Mouse (Mus musculus) heart, embryonic 15.5 days (tissue): Measurements from ENCODE around the gene Atg4a-ps. TPM values are rescaled to one million over a fixed set of nuclear protein-coding genes. Genes with fewer than 3 reads are reported as not detected.

Experiments
- ATAC-seq: fragments of 200-750 bp; cut with Nextera tagmentation; replicated peaks from 2 replicates; pipeline ENCODE4 v1.8.0; 2017; ENCODE audit warnings: low read depth, moderate TSS enrichment; ENCODE audit not compliant: insufficient number of reproducible peaks, insufficient read depth, low FRiP score
- H3K27ac ChIP-seq: fragments of 300-500 bp; sonication (generic); 2 replicates; pipeline ENCODE4 v1.5.1; 2015; ENCODE audit warnings: mild to moderate bottlenecking, inconsistent platforms
- H3K27me3 ChIP-seq: fragments of 300-500 bp; sonication (generic); 2 replicates; pipeline ENCODE4 v1.6.1; 2015; ENCODE audit warnings: inconsistent platforms
- H3K36me3 ChIP-seq: fragments of 300-500 bp; sonication (generic); 2 replicates; pipeline ENCODE4 v1.6.1; 2015; ENCODE audit warnings: mild to moderate bottlenecking, inconsistent platforms
- H3K4me1 ChIP-seq: fragments of 300-500 bp; sonication (generic); replicated peaks from 2 replicates; pipeline ENCODE4 v1.6.1; 2015; ENCODE audit warnings: inconsistent platforms
- H3K4me2 ChIP-seq: fragments of 300-500 bp; sonication (generic); 2 replicates; pipeline ENCODE4 v1.6.1; 2015; ENCODE audit warnings: inconsistent platforms, mild to moderate bottlenecking, moderate library complexity
- H3K4me3 ChIP-seq: fragments of 300-500 bp; sonication (generic); 2 replicates; pipeline ENCODE4 v1.5.1; 2015; ENCODE audit warnings: mild to moderate bottlenecking, inconsistent platforms
- H3K9ac ChIP-seq: fragments of 300-500 bp; sonication (generic); 2 replicates; pipeline ENCODE4 v1.6.1; 2015; ENCODE audit warnings: mild to moderate bottlenecking, inconsistent platforms
- H3K9me3 ChIP-seq: fragments of 300-500 bp; sonication (generic); replicated peaks from 2 replicates; pipeline ENCODE4 v1.6.1; 2016; ENCODE audit warnings: inconsistent platforms
- WGBS: fragments of 180-500 bp; shearing (Covaris S2); methylation state at CpG from one replicate; pipeline ENCODE4 v1.1.7; 2015; ENCODE audit warnings: mixed read lengths; 5-methylcytosine and 5-hydroxymethylcytosine counted together
- polyA plus RNA-seq: library from polyadenylated mRNA; unstranded; fragments of >200 nt; fragmentation: Nextera tagmentation; extraction: Ambion mirVana; gene quantifications from 2 replicates; pipeline ENCODE4 v1.2.1, GENCODE M21; 2015

Atg4a-ps gene
- polyA plus RNA-seq, 1 experiment from 2014 or later: 0.10 TPM

DNA sequence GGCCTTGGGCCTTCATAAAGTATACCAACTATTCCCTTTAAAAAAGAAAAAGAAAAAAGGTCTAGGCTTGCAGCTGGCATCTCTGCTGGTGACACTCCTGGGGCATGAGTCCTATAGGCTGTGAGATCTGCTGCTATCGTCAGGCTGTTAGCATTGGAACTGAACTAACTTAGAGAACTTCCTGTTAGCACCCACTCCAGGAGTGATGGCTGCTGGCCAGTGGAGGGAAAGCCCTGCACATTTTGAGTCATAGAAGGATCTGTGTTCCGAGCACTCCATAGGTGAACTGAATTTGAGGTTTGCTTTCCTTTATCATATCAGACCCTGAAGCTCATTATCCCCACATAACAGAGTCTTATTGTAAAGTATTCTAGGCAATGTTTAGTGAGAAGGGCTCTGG is 14.1 kb upstream of the Atg4a-ps start:
- no peak for ATAC-seq
- H3K9ac ChIP-seq: no peak overlapping the region
- H3K4me1 ChIP-seq: peaks cover 12% of the 10 kb centered on the region
- 16% methylated on average over 2 of the region's 2 CpGs for WGBS
- H3K27me3 ChIP-seq: no peaks in the 10 kb centered on the region
- H3K27ac ChIP-seq: no peak overlapping the region
- no peak overlapping the region for H3K4me3 ChIP-seq
- H3K9me3 ChIP-seq: no peaks in the 10 kb centered on the region
- H3K36me3 ChIP-seq: no peaks in the 10 kb centered on the region
- H3K4me2 ChIP-seq: no peak overlapping the region

DNA sequence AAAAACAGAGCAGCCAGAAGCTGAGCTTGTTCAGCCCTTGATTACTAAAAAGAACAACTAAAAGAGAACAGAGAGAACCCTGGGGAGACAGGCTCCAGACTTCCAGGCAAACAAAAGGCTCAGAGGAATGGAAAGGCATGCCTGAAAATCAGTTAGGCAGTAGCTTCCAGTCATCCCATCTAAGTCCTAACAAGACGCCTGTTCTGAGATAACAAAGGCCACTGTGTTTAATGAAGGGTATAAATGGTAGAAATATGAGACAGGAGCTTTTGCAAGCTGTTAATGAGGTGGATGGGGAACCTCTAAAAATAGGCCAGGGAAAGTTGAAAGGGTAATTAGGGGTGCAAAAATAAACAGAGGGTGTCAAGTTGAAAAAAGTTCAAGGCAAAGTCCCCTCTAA is 4.5 kb upstream of the Atg4a-ps start:
- WGBS: 24% methylated on average over 1 of the region's 1 CpGs

DNA sequence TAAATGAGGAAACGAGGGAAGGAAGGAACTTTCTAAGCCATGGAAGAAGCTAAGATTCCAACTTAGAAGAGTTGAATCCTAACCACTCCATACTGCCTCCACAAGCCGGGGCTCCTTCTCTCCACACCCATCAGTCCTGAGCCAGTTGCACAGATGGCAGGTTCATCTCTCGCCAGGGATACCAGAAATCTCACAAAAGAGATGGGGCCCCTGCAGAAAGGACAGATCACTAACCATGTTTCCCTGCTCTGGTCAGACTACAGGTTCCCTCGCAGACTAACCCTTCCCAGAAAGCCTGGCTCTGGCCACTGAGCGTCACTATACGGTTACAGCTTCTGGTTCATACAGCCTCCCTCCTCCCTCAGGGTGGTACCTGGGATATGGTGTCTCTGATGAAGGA is 3.8 kb upstream of the Atg4a-ps start:
- no peak overlapping the region for H3K9ac ChIP-seq
- H3K4me2 ChIP-seq: no peak overlapping the region
- 89% methylated on average over 6 of the region's 6 CpGs for WGBS
- no peak overlapping the region for H3K4me3 ChIP-seq
- no peaks in the 10 kb centered on the region for H3K9me3 ChIP-seq
- H3K27ac ChIP-seq: no peak overlapping the region
- ATAC-seq: no peak
- H3K27me3 ChIP-seq: no peaks in the 10 kb centered on the region
- H3K36me3 ChIP-seq: no peaks in the 10 kb centered on the region
- H3K4me1 ChIP-seq: no peaks in the 10 kb centered on the region

More for the DNA sequence above, 4.5 kb upstream of the Atg4a-ps start:
- Histone ChIP-seq H3K27me3 (no peaks in the 10 kb centered on the region), H3K36me3 (no peaks in the 10 kb centered on the region), H3K9ac (no peak overlapping the region), H3K4me1 (no peaks in the 10 kb centered on the region), H3K4me3 (no peak overlapping the region), H3K4me2 (no peak overlapping the region), H3K9me3 (no peaks in the 10 kb centered on the region), H3K27ac (no peak overlapping the region)
- ATAC-seq: no peak

DNA sequence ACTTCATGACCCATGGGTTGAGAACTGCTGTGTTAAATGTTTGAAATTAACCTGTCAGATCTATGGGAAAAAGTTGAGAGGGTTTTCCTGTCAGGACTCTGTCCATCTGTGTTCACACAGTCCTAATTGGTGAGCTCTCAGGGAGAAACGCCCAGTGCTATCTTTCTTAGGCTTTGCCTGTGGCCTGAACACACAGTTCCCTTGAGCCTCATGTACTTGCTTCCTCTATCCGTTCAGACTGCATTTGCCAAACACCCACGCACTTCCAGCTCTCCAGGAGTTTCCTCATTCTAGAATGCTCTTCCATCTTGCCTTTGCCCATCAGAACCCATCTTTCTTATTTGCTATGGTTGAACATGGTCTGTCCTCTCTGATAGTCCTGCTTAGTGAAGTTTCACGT is 2.6 kb upstream of the Atg4a-ps start:
- WGBS: 64% methylated on average over 4 of the region's 4 CpGs
- no peak for ATAC-seq
- Histone ChIP-seq H3K27me3 (no peaks in the 10 kb centered on the region), H3K4me1 (no peaks in the 10 kb centered on the region), H3K4me2 (no peak overlapping the region), H3K9me3 (no peaks in the 10 kb centered on the region), H3K36me3 (no peaks in the 10 kb centered on the region), H3K27ac (no peak overlapping the region), H3K9ac (no peak overlapping the region), H3K4me3 (no peak overlapping the region)

DNA sequence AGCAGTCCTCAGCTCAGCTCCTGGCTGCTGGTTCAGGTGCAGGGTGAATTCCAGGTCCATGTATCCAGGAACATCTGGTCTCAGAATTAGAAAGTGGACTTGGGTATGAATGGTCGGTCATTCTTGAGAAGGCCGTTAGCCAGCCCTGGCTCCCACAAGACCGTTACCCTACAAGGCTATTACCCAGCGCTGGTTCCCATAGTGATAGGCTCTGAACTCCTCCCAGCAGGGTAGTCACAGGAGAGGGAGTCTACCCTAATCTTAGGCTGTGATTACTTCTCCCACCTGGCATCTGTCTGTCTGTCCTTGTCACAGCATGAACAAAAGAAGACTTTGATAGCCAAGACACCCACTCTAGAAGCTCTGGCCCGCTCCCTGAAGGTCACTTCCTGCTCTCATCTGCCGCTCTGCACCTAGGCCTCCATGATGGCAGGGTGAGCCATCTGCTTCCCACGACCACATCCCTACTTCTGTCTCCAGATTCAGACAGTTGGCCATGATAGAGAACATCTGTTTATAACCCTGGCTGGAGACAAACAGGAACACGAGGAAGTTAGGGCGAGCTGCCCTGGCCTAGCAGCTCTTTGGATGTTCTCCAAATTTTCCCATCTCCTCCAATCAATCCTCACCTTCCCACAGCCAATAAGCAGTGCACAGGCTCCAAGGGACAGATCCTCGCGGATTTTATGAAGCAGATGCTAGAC is 1.4 kb upstream of the Atg4a-ps start:
- Histone ChIP-seq H3K27ac (no peak overlapping the region), H3K9ac (no peak overlapping the region), H3K4me1 (no peaks in the 10 kb centered on the region), H3K36me3 (no peaks in the 10 kb centered on the region), H3K9me3 (no peaks in the 10 kb centered on the region), H3K4me2 (no peak overlapping the region), H3K27me3 (no peaks in the 10 kb centered on the region), H3K4me3 (no peak overlapping the region)
- no peak for ATAC-seq
- WGBS: 62% methylated on average over 11 of the region's 11 CpGs

DNA sequence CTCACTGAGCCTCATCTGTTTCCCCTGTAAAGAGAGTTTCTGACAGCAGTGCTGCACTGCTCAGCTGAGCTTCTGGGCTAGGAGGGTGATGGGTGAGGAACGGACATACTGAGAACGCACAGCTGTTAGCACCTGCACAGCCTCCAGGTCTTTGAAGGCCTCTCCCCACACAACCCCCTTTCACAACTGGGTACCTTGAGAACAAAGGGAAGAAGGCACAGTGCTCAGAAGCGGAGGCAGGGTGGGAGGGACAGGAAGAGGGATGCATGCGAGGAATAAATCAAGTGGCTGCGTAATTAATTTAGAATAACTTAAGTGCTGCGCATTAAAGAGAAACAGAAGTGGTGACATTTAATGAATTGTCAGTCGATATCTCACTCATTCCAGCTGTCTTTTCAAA is 4.6 kb downstream of the Atg4a-ps start:
- H3K4me3 ChIP-seq: no peak overlapping the region
- H3K9me3 ChIP-seq: no peaks in the 10 kb centered on the region
- no peak for ATAC-seq
- H3K27ac ChIP-seq: no peak overlapping the region
- H3K27me3 ChIP-seq: no peaks in the 10 kb centered on the region
- H3K9ac ChIP-seq: no peak overlapping the region
- no peak overlapping the region for H3K4me2 ChIP-seq
- 52% methylated on average over 7 of the region's 7 CpGs for WGBS
- no peaks in the 10 kb centered on the region for H3K4me1 ChIP-seq
- H3K36me3 ChIP-seq: no peaks in the 10 kb centered on the region

DNA sequence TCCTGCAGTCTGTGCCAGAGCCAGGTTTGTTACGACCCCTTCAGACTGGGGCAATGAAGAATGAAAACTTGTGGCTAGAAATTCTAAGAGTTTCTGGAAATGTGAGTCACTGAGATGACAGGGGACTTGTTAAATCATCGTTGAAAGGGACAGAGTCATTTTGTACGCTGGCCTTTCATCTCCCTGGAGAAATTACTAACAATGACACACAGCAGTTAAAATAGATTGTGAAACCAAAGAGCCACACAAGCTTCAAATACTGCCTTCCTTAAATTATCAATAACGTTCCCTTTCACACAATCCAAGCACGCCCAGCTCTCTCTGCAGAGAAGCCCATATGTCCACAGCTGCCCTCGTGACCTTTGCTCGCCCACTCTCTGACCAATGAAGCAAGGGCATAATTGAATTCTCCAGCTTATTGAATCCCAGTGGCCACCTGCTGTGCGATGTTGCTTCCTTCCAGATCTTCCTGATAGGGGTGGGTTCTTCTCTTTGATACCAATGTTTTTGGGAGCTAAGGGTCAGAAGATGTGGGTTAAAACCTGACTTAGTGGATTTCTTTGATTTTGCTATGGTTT is 5.6 kb downstream of the Atg4a-ps start:
- ATAC-seq: no peak
- Histone ChIP-seq H3K4me1 (no peaks in the 10 kb centered on the region), H3K9me3 (no peaks in the 10 kb centered on the region), H3K9ac (no peak overlapping the region), H3K27ac (no peak overlapping the region), H3K27me3 (no peaks in the 10 kb centered on the region), H3K4me2 (no peak overlapping the region), H3K4me3 (no peak overlapping the region), H3K36me3 (no peaks in the 10 kb centered on the region)
- WGBS: 70% methylated on average over 8 of the region's 8 CpGs

DNA sequence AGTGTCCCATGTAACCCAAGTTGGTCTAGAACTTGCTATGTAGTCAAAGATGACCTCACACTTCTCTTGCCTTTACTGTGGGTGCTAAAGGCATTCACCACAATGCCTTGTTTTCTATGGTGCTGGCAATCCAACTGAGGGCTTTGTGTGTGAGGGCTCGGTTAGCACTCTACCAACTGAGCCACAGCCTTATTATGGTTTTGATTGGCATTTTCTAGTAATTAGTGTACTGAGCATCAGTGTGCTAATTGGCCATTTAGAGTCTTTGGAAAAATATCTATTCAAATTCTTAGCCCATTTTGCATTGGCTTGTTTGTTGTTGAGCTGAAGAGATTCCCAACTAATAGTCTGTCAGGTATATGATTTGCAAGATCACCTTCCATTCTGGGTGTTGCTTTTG is 8.2 kb downstream of the Atg4a-ps start:
- H3K4me3 ChIP-seq: no peak overlapping the region
- no peak overlapping the region for H3K4me2 ChIP-seq
- H3K27me3 ChIP-seq: peaks cover 2% of the 10 kb centered on the region; the same call in 1 of the 2 replicates
- no peaks in the 10 kb centered on the region for H3K4me1 ChIP-seq
- H3K9me3 ChIP-seq: no peaks in the 10 kb centered on the region
- no peak overlapping the region for H3K9ac ChIP-seq
- H3K27ac ChIP-seq: no peak overlapping the region
- no peaks in the 10 kb centered on the region for H3K36me3 ChIP-seq
- 82% methylated on average over 1 of the region's 1 CpGs for WGBS
- no peak for ATAC-seq

DNA sequence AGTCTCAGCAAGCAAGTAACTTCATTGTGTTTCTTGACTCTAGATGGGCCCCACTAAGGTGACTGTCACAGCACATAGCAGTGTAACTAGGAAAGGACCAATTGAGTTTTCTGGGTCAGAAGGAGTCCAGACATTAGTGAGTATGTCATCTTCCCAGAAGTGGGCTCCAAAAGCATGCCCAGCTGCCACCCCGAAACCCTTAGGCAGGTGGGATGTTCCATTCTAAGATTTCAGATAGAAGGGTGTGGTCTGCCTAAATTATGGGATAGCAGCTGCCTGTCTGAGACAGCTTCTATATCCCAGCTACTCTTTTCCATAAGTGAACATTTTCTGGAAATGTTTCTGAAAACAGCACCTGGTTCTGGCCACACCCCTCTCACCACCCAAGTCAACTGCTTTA is 11.6 kb downstream of the Atg4a-ps start:
- Histone ChIP-seq H3K4me1 (no peaks in the 10 kb centered on the region), H3K9me3 (no peaks in the 10 kb centered on the region), H3K4me3 (no peak overlapping the region), H3K9ac (no peak overlapping the region), H3K4me2 (no peak overlapping the region), H3K27ac (no peak overlapping the region), H3K36me3 (no peaks in the 10 kb centered on the region), H3K27me3 (peaks cover 7% of the 10 kb centered on the region; the same call in 1 of the 2 replicates)
- ATAC-seq: no peak
- 84% methylated on average over 1 of the region's 1 CpGs for WGBS

DNA sequence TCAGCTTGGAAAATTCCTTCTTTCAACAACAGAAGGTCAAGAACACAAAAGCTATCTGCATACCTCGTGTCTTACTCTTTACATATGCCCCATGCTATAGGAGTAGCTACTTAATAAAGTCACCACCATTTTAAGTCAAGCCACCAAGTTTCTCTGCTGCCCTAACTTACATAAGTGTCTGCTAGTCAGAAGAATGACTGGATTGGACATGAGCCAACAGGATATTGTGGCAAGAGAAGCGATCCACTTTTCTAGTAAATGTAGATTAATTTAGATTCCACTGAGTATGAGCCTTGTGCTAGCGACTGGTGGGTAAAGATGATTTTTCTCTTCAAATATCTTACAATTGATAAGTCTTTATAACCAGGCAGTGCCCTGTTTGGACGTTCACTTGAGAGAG is 12.0 kb downstream of the Atg4a-ps start:
- 49% methylated on average over 4 of the region's 4 CpGs for WGBS

DNA sequence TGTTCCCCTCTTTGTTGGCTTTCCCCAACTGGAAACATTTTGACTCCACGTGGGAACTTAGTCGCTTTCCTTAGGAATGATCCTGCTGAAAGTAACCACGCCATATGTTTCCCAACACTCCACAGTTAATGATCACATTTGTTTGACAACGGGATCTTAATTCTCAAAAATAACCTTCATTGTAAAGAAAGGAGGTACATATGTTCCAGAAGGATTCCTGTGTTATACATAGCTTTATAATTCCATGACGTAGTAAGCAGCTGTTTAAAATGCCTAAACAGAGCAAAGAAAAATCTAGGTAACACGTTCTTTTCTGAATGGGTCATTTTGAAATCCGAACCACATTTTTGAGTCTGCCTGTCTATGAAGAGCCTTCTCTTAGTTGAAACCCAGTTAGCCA is 12.7 kb downstream of the Atg4a-ps start:
- H3K4me1 ChIP-seq: no peaks in the 10 kb centered on the region
- no peaks in the 10 kb centered on the region for H3K36me3 ChIP-seq
- H3K9ac ChIP-seq: no peak overlapping the region
- 81% methylated on average over 7 of the region's 7 CpGs for WGBS
- no peak for ATAC-seq
- no peaks in the 10 kb centered on the region for H3K9me3 ChIP-seq
- no peak overlapping the region for H3K4me2 ChIP-seq
- no peak overlapping the region for H3K27ac ChIP-seq
- no peak overlapping the region for H3K4me3 ChIP-seq
- H3K27me3 ChIP-seq: peaks cover 7% of the 10 kb centered on the region; the same call in 1 of the 2 replicates

More for the DNA sequence above, 12.0 kb downstream of the Atg4a-ps start:
- no peak overlapping the region for H3K27ac ChIP-seq
- H3K27me3 ChIP-seq: peaks cover 7% of the 10 kb centered on the region; the same call in 1 of the 2 replicates
- H3K9ac ChIP-seq: no peak overlapping the region
- no peaks in the 10 kb centered on the region for H3K36me3 ChIP-seq
- ATAC-seq: no peak
- H3K4me3 ChIP-seq: no peak overlapping the region
- no peak overlapping the region for H3K4me2 ChIP-seq
- no peaks in the 10 kb centered on the region for H3K4me1 ChIP-seq
- no peaks in the 10 kb centered on the region for H3K9me3 ChIP-seq

DNA sequence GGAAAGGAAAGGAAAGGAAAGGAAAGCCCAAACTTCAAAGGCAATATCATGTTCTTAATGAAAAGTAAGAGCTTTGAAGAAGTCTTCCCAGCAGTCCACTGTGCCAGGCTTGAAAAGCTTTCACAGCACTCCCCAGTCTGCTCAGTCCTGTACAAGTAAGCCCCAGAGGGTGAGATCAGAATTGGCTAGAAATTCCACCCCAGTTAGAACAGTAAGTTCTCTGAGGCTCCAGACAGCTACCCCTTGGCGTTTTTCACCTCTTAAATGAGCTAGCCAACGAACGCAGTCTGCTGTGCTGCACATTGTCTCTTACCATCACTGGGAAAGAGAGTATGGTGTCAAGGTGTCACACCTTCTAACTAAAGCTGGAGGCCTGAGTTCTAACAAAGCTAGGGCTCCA is 18.2 kb downstream of the Atg4a-ps start:
- ATAC-seq: no peak

More for the DNA sequence above, 18.2 kb downstream of the Atg4a-ps start:
- Histone ChIP-seq H3K27me3 (peaks cover 5% of the 10 kb centered on the region; the same call in 1 of the 2 replicates), H3K9ac (no peak overlapping the region), H3K4me1 (peaks cover 6% of the 10 kb centered on the region), H3K27ac (no peak overlapping the region), H3K4me3 (no peak overlapping the region), H3K9me3 (no peaks in the 10 kb centered on the region), H3K36me3 (no peaks in the 10 kb centered on the region), H3K4me2 (no peak overlapping the region)
- 75% methylated on average over 3 of the region's 3 CpGs for WGBS
